Mouse (Mus musculus) E14TG2a.4 (cell line): Measurements from ENCODE around the gene Cryl1.

Experiments
- H3K27me3 ChIP-seq: 2 replicates; pipeline ENCODE4 v1.6.1; 2014; ENCODE audit warnings: low read length, control low read depth; ENCODE audit not compliant: insufficient read depth
- H3K36me3 ChIP-seq: 2 replicates; pipeline ENCODE4 v1.6.1; 2014; ENCODE audit warnings: low read length, control low read depth; ENCODE audit not compliant: insufficient read depth
- H3K4me1 ChIP-seq: replicated peaks from 2 replicates; pipeline ENCODE4 v1.6.1; 2014; ENCODE audit warnings: low read depth, low read length, control low read depth
- H3K4me3 ChIP-seq: replicated peaks from 2 replicates; pipeline ENCODE4 v1.5.1; 2014; ENCODE audit warnings: mild to moderate bottlenecking, low read length
- H3K9me3 ChIP-seq: 2 replicates; pipeline ENCODE4 v1.6.1; 2014; ENCODE audit warnings: low read length, control low read depth
- CTCF ChIP-seq: conservative IDR thresholded peaks from 2 replicates; pipeline ENCODE4 v1.5.1; 2014; ENCODE audit warnings: low read length
- NANOG ChIP-seq: IDR thresholded peaks from 2 replicates; pipeline ENCODE4 v1.6.1; 2014; ENCODE audit warnings: borderline replicate concordance, low read length, mixed read lengths
- POU5F1 ChIP-seq: IDR thresholded peaks from 2 replicates; pipeline ENCODE4 v1.6.1; 2014; ENCODE audit warnings: low read length, borderline replicate concordance

Gene Cryl1

GRCm38 (mm10) chr14:57289105-57289504, 109.2 kb downstream of the Cryl1 start:
- Histone ChIP-seq H3K9me3 (no peaks in the 10 kb centered on the region), H3K27me3 (no peaks in the 10 kb centered on the region), H3K4me1 (peaks cover 3% of the 10 kb centered on the region; the same call in 1 of the 2 replicates), H3K4me3 (no peak overlapping the region), H3K36me3 (no peaks in the 10 kb centered on the region)
- TF ChIP-seq NANOG: no peak
- TF ChIP-seq CTCF: no peak
- TF ChIP-seq POU5F1: no peak

DNA sequence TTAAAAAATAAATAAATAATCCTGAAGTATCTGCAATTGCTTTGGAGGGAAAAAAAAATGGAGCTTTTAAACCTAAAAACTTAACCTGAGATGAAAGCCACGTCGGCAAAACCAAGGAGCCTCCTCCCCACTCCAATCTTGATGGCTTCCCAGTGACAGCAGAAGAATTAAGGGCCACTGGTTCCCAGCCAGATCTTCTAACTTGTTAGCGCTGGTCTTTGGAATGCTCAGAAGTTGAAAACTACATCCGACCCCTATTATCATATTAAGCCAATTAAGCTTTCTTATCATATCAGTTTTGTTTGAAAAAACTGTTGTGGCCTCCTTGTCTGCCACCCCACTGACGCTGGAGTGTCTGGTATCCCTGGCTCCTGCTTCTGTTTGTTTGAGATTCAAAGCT, 114.5 kb downstream of the Cryl1 start:
- TF ChIP-seq NANOG (no peak), CTCF (no peak), POU5F1 (no peak)
- Histone ChIP-seq H3K27me3 (no peaks in the 10 kb centered on the region), H3K4me3 (no peak overlapping the region), H3K9me3 (no peaks in the 10 kb centered on the region), H3K36me3 (no peaks in the 10 kb centered on the region), H3K4me1 (no peaks in the 10 kb centered on the region)

- Histone ChIP-seq H3K27me3 (no peaks in the 10 kb centered on the region), H3K4me1 (no peaks in the 10 kb centered on the region), H3K4me3 (no peak overlapping the region), H3K9me3 (no peaks in the 10 kb centered on the region), H3K36me3 (no peaks in the 10 kb centered on the region)
- no peak for TF ChIP-seq NANOG
- no peak for TF ChIP-seq CTCF
- no peak for TF ChIP-seq POU5F1
Observed at GRCm38 (mm10) chr14:57282591-57282990, 115.7 kb downstream of the Cryl1 start.

- H3K27me3 ChIP-seq: no peaks in the 10 kb centered on the region
- no peaks in the 10 kb centered on the region for H3K4me1 ChIP-seq
- H3K36me3 ChIP-seq: no peaks in the 10 kb centered on the region
- no peaks in the 10 kb centered on the region for H3K9me3 ChIP-seq
- TF ChIP-seq CTCF: no peak
- no peak for TF ChIP-seq POU5F1
- TF ChIP-seq NANOG: no peak
- H3K4me3 ChIP-seq: no peak overlapping the region
Observed at GRCm38 (mm10) chr14:57280835-57281234, 117.5 kb downstream of the Cryl1 start.

DNA sequence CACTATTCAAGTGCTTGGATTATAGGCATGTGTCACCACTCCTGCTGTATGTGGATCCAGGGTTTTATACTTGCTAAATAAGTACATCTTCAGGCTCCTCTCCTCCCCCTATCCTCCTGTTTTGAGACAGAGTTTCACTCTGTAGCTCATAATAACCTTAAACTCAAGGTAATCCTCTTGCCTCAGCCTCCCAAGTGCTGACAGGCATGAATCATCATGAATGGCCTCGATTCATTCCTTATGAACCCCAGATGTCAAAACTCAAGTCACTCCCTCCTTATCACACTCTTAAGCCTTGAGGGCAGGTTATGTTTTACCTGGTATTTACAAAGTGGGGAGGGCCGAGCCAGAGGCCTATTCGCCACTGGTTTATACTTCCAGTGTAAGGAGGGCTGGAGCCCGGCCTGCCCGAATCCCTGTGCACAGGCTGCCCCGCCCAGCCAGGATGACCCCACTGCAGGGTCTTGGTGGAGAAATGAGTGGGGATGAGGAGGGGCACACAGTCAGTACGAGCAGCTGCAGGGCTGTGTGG, 121.8 kb downstream of the Cryl1 start:
- no peaks in the 10 kb centered on the region for H3K27me3 ChIP-seq
- TF ChIP-seq POU5F1 (no peak), CTCF (no peak), NANOG (no peak)
- H3K9me3 ChIP-seq: no peaks in the 10 kb centered on the region
- H3K4me3 ChIP-seq: no peak overlapping the region
- no peaks in the 10 kb centered on the region for H3K36me3 ChIP-seq
- no peaks in the 10 kb centered on the region for H3K4me1 ChIP-seq

DNA sequence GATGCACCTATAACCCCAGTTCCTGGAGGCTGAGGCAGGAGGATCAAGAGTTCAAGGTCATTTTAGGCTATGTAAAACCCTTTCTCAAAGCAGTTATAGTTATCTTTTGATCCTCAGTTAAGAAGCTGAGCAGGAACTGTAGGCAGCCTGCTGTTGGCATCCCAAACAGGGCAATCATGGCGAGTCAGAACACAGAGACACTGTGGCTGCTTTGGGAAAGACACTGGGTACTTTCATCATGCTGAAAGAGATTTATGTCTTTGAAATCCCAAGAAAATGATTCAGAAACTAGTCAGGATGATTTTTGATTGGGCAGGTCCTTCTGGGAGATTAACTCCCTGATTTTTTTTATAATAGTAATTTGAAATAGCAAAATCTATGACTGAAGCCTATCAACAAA, 126.0 kb downstream of the Cryl1 start:
- Histone ChIP-seq H3K36me3 (no peaks in the 10 kb centered on the region), H3K27me3 (no peaks in the 10 kb centered on the region), H3K9me3 (no peaks in the 10 kb centered on the region), H3K4me1 (no peaks in the 10 kb centered on the region), H3K4me3 (no peak overlapping the region)
- TF ChIP-seq CTCF: no peak
- TF ChIP-seq POU5F1: no peak
- no peak for TF ChIP-seq NANOG

DNA sequence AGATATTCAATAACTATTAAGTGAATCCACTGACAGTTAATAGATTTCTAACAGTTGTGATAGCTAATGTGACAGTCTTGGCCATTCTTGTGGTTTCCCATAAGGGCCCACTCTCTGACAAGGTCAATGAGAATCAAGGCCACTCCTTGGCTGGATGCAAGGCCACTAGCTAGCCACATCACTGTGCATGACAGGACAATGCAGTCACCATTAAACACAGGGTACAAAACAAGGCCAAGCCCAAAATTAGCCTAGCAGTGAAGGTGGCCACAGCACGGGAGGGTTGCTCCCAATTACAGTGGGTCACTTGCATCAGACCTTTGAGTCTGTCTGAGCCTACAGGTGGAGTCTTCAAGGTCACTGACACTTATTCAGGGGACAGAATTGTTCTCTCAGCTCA, 126.5 kb downstream of the Cryl1 start:
- no peak overlapping the region for H3K4me3 ChIP-seq

GRCm38 (mm10) chr14:57268900-57269299, 129.4 kb downstream of the Cryl1 start:
- no peak overlapping the region for H3K4me3 ChIP-seq
- no peak for TF ChIP-seq CTCF
- no peak for TF ChIP-seq NANOG
- TF ChIP-seq POU5F1: no peak
- no peaks in the 10 kb centered on the region for H3K9me3 ChIP-seq
- H3K4me1 ChIP-seq: no peaks in the 10 kb centered on the region
- no peaks in the 10 kb centered on the region for H3K27me3 ChIP-seq
- H3K36me3 ChIP-seq: no peaks in the 10 kb centered on the region

More for the DNA sequence above, 126.5 kb downstream of the Cryl1 start:
- Histone ChIP-seq H3K4me1 (no peaks in the 10 kb centered on the region), H3K27me3 (no peaks in the 10 kb centered on the region), H3K36me3 (no peaks in the 10 kb centered on the region), H3K9me3 (no peaks in the 10 kb centered on the region)
- no peak for TF ChIP-seq POU5F1
- TF ChIP-seq NANOG: no peak
- no peak for TF ChIP-seq CTCF

DNA sequence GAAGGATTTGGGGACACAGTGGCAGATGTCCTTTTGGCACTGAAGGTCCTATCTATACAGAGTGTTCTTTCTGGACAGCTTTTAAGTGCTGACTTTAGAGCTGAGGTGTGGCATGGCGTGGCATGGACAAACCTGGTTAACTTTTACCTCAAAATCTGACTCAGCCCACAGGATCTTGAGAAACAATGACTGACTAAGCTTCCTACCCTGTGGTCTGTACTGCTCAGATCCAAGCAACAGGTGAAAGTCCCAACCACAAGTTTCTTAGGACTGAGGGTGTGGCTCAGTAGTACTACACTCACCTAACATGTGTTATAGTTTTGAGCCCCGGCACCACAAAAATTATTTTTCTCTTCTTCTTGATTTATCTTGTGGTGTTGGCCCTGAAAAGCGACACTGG, 130.0 kb downstream of the Cryl1 start:
- Histone ChIP-seq H3K27me3 (no peaks in the 10 kb centered on the region), H3K4me3 (no peak overlapping the region), H3K36me3 (no peaks in the 10 kb centered on the region), H3K4me1 (no peaks in the 10 kb centered on the region), H3K9me3 (no peaks in the 10 kb centered on the region)
- no peak for TF ChIP-seq CTCF

GRCm38 (mm10) chr14:57263943-57264342, 134.4 kb downstream of the Cryl1 start:
- Histone ChIP-seq H3K4me1 (no peaks in the 10 kb centered on the region), H3K36me3 (no peaks in the 10 kb centered on the region), H3K27me3 (no peaks in the 10 kb centered on the region), H3K9me3 (no peaks in the 10 kb centered on the region), H3K4me3 (no peak overlapping the region)
- no peak for TF ChIP-seq POU5F1
- no peak for TF ChIP-seq NANOG
- no peak for TF ChIP-seq CTCF
